Mouse (Mus musculus) forebrain, embryonic 13.5 days (tissue): ENCODE results near the gene Nr2e3. TPM values are rescaled to one million over a fixed set of nuclear protein-coding genes. Genes with fewer than 3 reads are reported as not detected.
"Not testable (repeated sequence)": the region's sequence is repeated elsewhere in the genome, so short reads cannot be mapped to it uniquely, and the experiment has no call there.

Experiments used
- ATAC-seq: fragments of 200-750 bp; cut with Nextera tagmentation; 2 replicates; pipeline ENCODE4 v1.8.0; 2017
- H3K27ac ChIP-seq: fragments of 300-500 bp; sonication (generic); 2 replicates; pipeline ENCODE4 v1.5.1; 2015; ENCODE audit warnings: inconsistent platforms, mild to moderate bottlenecking, moderate library complexity
- H3K27me3 ChIP-seq: fragments of 300-500 bp; sonication (generic); 2 replicates; pipeline ENCODE4 v1.6.1; 2015; ENCODE audit warnings: mild to moderate bottlenecking, inconsistent platforms
- H3K36me3 ChIP-seq: fragments of 300-500 bp; sonication (generic); 2 replicates; pipeline ENCODE4 v1.6.1; 2015; ENCODE audit warnings: mild to moderate bottlenecking, inconsistent platforms; ENCODE audit not compliant: poor library complexity, severe bottlenecking
- H3K4me1 ChIP-seq: fragments of 300-500 bp; sonication (generic); 2 replicates; pipeline ENCODE4 v1.6.1; 2015; ENCODE audit warnings: inconsistent platforms
- H3K4me2 ChIP-seq: fragments of 300-500 bp; sonication (generic); 2 replicates; pipeline ENCODE4 v1.6.1; 2015; ENCODE audit warnings: inconsistent platforms, mild to moderate bottlenecking, moderate library complexity
- H3K4me3 ChIP-seq: fragments of 300-500 bp; sonication (generic); 2 replicates; pipeline ENCODE4 v1.5.1; 2015; ENCODE audit warnings: mild to moderate bottlenecking, inconsistent platforms
- H3K9ac ChIP-seq: fragments of 300-500 bp; sonication (generic); 2 replicates; pipeline ENCODE4 v1.6.1; 2015; ENCODE audit warnings: mild to moderate bottlenecking, inconsistent platforms
- H3K9me3 ChIP-seq: fragments of 300-500 bp; sonication (generic); replicated peaks from 2 replicates; pipeline ENCODE4 v1.6.1; 2016; ENCODE audit warnings: inconsistent platforms
- WGBS: fragments of 180-500 bp; shearing (Covaris S2); methylation state at CpG from one replicate; pipeline ENCODE4 v1.1.7; 2015; 5-methylcytosine and 5-hydroxymethylcytosine counted together
- polyA plus RNA-seq: library from polyadenylated mRNA; unstranded; fragments of >200 nt; fragmentation: Nextera tagmentation; extraction: Ambion mirVana; gene quantifications from 2 replicates; pipeline ENCODE4 v1.2.1, GENCODE M21; 2015

The Nr2e3 gene
- polyA plus RNA-seq, 1 experiment from 2014 or later = not detected

DNA sequence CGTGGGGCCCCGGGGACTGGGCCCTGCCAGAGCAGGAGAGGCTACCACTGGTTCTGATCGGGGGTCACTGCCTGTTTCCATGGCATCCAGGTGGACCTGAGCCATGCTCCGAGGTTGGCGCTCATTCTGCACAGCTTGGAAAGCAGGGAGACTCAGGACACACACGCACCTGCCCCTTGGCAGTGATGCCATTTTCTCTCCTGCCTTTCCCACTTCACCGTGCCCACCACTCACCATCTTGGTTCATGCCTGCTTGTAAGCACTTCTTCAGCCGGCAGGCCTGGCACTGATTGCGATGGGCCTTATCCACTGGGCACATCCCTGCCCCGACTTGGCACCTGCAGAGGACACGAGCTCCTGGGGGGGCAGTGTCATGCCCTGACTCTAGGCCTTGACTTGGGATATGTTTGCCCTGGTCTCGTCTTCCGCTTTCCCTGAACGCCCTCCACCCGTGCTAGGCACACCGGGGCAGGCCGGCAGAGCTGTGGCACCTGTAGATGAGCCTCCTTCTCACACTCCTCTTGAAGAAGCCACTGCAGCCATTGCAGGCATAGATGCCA, 11.7 kb downstream of the Nr2e3 start:
- Histone ChIP-seq H3K4me3 (no peak overlapping the region), H3K27me3 (no peaks in the 10 kb centered on the region), H3K36me3 (no peaks in the 10 kb centered on the region), H3K4me2 (no peak overlapping the region), H3K4me1 (no peaks in the 10 kb centered on the region), H3K9ac (no peak overlapping the region), H3K9me3 (no peaks in the 10 kb centered on the region), H3K27ac (no peak overlapping the region)
- 91% methylated on average over 17 of the region's 17 CpGs for WGBS
- no peak for ATAC-seq

DNA sequence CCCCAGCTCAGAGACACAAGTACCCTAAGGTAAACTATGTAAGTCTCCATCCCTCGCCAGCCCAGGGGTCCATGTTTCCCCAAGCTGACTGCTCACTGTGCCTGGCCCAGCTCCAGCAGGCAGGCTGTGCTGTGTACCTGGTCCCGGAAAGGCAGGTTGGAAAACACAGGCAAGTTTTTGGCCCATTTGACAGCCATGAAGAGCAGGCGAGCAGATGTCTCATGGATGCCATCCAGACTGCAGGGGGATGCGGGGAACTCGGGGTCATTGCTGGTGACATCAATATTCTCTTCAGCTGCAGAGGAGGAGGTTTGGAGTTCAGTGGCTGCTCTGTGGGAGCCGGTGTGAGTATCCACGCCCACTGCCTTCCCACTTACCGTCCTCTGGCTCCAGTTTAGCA, 12.2 kb downstream of the Nr2e3 start:
- WGBS = 75% methylated on average over 8 of the region's 8 CpGs
- Histone ChIP-seq H3K27ac (no peak overlapping the region), H3K4me3 (no peak overlapping the region), H3K27me3 (no peaks in the 10 kb centered on the region), H3K4me2 (no peak overlapping the region), H3K4me1 (no peaks in the 10 kb centered on the region), H3K36me3 (no peaks in the 10 kb centered on the region), H3K9ac (no peak overlapping the region), H3K9me3 (no peaks in the 10 kb centered on the region)
- no peak for ATAC-seq

DNA sequence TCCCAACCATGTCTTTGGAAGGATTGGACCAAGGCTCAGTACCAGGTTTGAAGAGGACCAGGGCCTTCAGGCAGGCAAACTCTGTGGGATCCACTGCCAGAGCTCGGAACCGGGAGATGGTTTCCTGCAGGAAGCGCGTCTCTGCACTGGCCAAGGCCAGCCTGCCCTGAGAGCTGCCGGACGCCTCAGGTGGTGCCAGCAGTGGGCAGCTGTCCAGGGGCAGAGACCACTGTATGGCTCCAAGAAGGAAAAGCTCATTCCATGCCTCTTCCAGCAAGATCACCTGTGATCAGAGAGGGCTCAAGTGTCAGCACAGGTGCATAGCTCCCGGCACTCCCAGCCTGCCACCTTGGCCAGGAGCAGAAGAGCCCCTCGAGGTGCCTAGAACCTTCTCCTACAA, 13.2 kb downstream of the Nr2e3 start:
- no peak for ATAC-seq
- H3K36me3 ChIP-seq = no peaks in the 10 kb centered on the region
- H3K27me3 ChIP-seq = no peaks in the 10 kb centered on the region
- no peak overlapping the region for H3K4me3 ChIP-seq
- H3K9me3 ChIP-seq = no peaks in the 10 kb centered on the region
- H3K4me2 ChIP-seq = no peak overlapping the region
- no peaks in the 10 kb centered on the region for H3K4me1 ChIP-seq
- H3K27ac ChIP-seq = no peak overlapping the region
- no peak overlapping the region for H3K9ac ChIP-seq
- 89% methylated on average over 8 of the region's 8 CpGs for WGBS

DNA sequence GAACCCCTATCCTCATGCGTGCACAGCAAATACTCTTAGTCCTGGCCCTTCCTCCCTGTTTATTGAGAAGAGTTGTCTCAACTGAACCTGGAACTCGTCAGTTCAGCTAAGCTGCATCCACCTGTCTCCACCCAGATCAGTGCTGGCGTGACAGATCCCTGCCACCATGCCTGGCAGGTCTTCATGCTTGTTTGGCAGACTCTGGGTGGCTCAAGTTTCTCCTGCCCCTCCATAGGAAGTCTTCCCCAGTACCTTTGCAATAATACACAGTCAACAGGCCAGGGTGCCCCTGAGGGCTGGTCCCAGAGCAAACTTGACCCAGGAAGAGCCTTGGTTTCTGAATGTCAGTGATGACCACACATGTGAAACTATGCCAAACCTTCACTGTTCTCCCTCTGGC, 15.2 kb downstream of the Nr2e3 start:
- no peaks in the 10 kb centered on the region for H3K27me3 ChIP-seq
- no peaks in the 10 kb centered on the region for H3K36me3 ChIP-seq
- WGBS = 75% methylated on average over 3 of the region's 3 CpGs
- H3K9ac ChIP-seq = no peak overlapping the region
- no peak for ATAC-seq
- H3K27ac ChIP-seq = no peak overlapping the region
- H3K9me3 ChIP-seq = no peaks in the 10 kb centered on the region
- no peaks in the 10 kb centered on the region for H3K4me1 ChIP-seq
- no peak overlapping the region for H3K4me3 ChIP-seq
- no peak overlapping the region for H3K4me2 ChIP-seq

DNA sequence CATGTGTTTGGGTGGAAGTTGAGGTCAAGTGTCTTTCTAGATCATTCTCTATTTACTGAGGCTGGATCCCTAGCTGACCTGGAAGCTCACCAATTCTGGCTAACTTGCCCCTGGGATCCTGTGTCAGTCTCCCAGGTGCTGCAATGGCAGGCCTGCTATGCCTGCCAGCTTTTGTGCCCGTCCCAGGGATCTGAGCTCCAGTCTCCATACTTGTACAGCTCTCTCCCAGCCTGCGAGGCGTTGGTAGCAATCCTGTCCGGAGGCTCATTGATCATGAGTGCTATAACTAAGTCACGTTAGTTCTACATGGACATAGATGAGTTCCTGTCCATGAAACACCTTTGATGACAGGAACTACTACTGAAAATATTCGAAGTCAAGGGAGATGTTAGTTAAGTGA, 16.6 kb downstream of the Nr2e3 start:
- Histone ChIP-seq H3K36me3 (no peaks in the 10 kb centered on the region), H3K27ac (no peak overlapping the region), H3K9ac (no peak overlapping the region), H3K4me1 (no peaks in the 10 kb centered on the region), H3K9me3 (no peaks in the 10 kb centered on the region), H3K4me3 (no peak overlapping the region), H3K27me3 (no peaks in the 10 kb centered on the region), H3K4me2 (no peak overlapping the region)
- WGBS = 91% methylated on average over 6 of the region's 6 CpGs
- no peak for ATAC-seq

DNA sequence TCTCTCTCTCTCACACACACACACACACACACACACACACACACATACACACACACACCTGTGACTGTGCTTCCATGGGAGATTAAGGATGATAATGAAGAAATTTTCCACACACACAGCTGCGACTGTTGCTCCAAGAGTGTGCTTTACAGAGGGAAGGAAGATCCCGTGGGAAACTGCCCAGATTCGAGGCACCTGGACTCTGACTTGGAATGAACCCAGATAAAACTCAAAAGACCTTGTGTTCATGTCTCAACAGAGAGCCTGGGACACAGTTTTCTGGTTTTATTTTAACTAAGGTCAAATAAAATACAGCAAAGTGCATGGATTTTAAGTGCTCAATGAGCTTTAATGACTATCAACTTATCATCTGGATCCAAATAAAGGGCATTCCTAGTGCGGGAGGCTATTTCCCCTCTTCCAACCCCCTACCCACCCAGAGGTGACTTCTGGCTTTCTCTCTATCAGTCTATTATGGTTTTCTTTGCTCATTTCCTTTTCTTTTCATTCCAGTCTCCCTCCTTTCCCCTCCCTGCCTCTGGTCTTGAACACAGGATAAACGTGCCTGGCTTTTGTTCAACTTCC, 17.9 kb downstream of the Nr2e3 start:
- H3K9me3 ChIP-seq = no peaks in the 10 kb centered on the region
- no peaks in the 10 kb centered on the region for H3K27me3 ChIP-seq
- WGBS = 65% methylated on average over 5 of the region's 5 CpGs
- H3K9ac ChIP-seq = no peak overlapping the region
- ATAC-seq = no peak
- H3K36me3 ChIP-seq = no peaks in the 10 kb centered on the region
- H3K4me2 ChIP-seq = no peak overlapping the region
- no peaks in the 10 kb centered on the region for H3K4me1 ChIP-seq
- H3K27ac ChIP-seq = no peak overlapping the region
- no peak overlapping the region for H3K4me3 ChIP-seq

DNA sequence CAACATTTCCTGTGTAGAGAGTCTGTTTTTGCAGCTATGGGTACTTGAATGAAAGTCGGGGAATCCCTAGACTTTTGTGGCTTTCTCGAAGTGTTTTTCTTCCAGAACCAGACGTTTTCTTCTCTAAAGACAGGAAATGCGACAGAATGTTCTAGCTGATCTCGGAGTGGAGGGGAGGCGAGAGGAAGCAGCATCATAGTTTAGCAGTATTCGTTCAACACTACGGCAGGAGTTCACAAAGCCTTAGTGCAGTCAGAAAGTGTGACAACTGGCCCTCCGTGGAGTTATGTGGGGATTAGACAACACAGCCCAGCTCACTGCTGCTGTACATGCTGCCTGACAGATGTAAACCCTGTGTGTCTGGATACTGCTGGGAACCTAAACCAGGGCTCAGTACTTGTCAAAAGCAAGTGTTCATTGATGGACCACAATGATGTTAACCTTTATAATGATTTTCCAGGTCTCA, 18.5 kb downstream of the Nr2e3 start:
- H3K4me3 ChIP-seq = no peak overlapping the region
- H3K4me2 ChIP-seq = no peak overlapping the region
- WGBS = 86% methylated on average over 9 of the region's 9 CpGs
- H3K4me1 ChIP-seq = no peaks in the 10 kb centered on the region
- no peaks in the 10 kb centered on the region for H3K27me3 ChIP-seq
- H3K9me3 ChIP-seq = no peaks in the 10 kb centered on the region
- no peak for ATAC-seq
- H3K9ac ChIP-seq = no peak overlapping the region
- no peaks in the 10 kb centered on the region for H3K36me3 ChIP-seq
- H3K27ac ChIP-seq = no peak overlapping the region

DNA sequence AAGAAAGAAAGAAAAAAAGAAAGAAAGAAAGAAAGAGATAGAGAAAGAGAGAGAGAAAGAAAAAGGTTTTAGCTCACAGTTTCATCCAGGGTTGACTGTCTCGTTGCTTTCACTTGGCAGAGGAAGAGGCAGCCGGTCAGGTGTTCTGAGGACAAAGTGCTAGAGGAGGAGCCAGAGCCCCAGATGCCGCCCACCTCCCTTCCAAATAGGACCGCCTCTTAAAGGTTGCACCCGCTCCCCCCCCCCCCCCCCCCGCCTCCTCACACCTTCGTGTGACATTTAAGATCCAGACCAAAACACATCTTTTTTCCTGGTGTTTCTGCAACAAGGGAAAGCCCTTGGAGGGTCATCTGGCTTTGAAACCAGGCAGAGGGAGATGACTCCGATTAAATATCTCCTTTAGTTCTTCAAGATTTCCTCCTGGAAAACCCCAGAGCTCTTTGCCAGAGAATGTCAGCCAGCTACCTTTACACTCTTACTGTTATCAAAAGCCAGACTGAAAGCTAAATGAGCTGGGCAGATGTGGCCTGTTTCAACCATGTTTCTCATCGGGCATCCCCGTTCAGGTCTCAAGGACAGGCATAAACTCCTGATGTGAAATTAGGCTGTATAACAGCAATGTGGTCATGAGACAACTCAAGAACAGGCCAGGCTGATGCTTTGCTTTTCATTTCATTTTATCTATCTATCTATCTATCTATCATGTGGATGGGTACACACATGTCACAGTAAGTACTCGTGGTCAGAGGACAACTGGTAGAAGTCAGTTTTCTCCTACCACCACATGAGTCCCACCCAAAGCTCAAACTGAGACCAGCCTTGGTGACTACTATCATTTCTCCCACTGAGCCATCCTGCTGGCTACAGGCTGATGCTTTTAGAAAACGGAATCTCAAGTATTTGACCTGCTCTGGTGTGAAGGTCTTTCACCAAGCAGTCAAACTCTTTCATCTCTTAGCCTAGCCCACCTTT, 19.3 kb downstream of the Nr2e3 start:
- Histone ChIP-seq H3K4me3 (no peak overlapping the region), H3K4me1 (no peaks in the 10 kb centered on the region), H3K27me3 (no peaks in the 10 kb centered on the region), H3K36me3 (no peaks in the 10 kb centered on the region), H3K9me3 (no peaks in the 10 kb centered on the region), H3K9ac (no peak overlapping the region), H3K27ac (no peak overlapping the region), H3K4me2 (no peak overlapping the region)
- 84% methylated on average over 12 of the region's 12 CpGs for WGBS
- no peak for ATAC-seq

DNA sequence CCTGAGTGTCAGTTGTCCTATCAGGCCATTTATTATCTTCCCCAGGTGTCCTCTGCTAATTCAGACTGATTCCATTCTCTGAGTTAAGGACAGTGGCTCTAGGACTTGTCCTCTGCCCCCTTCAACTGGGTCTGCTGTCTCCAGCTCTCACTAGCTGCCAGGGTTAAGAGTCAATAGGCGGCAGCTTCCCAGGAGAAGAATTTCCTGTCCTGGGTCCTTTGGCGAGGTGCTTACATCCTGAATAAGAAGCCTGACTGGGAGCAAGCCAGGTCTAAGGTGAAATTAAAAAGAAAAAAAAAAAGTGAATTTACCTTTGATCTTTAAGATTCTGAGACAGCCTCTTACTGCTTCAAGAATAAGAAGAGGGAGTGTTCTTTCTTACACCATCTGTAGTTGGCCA, 20.8 kb downstream of the Nr2e3 start:
- Histone ChIP-seq H3K9me3 (no peaks in the 10 kb centered on the region), H3K4me2 (no peak overlapping the region), H3K27ac (no peak overlapping the region), H3K4me3 (no peak overlapping the region), H3K27me3 (no peaks in the 10 kb centered on the region), H3K4me1 (no peaks in the 10 kb centered on the region), H3K36me3 (no peaks in the 10 kb centered on the region), H3K9ac (no peak overlapping the region)
- no peak for ATAC-seq
- 74% methylated on average over 2 of the region's 2 CpGs for WGBS

DNA sequence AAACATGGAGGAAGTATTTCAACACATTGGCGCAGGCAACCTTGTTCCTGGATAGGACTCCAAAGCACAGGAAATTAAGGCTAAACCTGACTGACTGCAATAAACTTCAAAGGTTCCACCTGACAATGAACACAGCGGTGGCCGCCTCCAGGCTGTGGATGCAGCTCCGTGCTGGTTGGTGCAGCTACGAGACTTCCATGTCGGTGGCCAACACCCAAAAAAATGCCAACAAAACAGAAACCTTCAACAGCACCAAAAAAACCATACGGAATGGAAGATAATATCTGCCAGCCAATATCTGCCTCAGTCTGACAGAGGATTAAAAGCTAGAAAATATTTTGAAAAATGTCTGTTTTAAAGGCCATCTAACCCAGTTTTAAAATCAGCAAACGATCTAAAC, 21.9 kb downstream of the Nr2e3 start:
- Histone ChIP-seq H3K4me1 (no peaks in the 10 kb centered on the region), H3K9ac (no peak overlapping the region), H3K9me3 (no peaks in the 10 kb centered on the region), H3K4me3 (no peak overlapping the region), H3K27ac (no peak overlapping the region), H3K27me3 (no peaks in the 10 kb centered on the region), H3K36me3 (no peaks in the 10 kb centered on the region), H3K4me2 (no peak overlapping the region)
- ATAC-seq = no peak
- 87% methylated on average over 8 of the region's 8 CpGs for WGBS

DNA sequence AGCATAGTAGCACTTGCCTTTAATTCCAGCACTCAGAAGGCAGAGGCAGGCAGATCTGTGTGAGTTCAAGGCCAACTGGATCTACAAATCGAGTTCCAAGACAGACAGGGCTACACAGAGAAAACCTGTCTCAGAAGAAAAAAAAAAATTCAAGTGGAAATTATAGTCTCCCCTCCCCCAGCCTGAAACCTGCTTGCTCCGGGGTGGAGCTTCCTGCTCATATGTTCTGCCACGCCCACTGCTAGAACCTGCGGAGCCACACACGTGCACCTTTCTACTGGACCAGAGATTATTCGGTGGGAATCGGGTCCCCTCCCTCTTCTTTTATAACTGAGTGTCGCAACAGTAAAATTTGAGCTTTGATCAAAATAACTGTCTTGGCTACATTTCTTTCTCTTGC, 24.6 kb downstream of the Nr2e3 start:
- WGBS = 91% methylated on average over 8 of the region's 8 CpGs
- not testable (repeated sequence) for H3K36me3 ChIP-seq, H3K4me1 ChIP-seq, H3K27ac ChIP-seq, H3K4me3 ChIP-seq, ATAC-seq, H3K27me3 ChIP-seq, H3K4me2 ChIP-seq, H3K9ac ChIP-seq, H3K9me3 ChIP-seq

DNA sequence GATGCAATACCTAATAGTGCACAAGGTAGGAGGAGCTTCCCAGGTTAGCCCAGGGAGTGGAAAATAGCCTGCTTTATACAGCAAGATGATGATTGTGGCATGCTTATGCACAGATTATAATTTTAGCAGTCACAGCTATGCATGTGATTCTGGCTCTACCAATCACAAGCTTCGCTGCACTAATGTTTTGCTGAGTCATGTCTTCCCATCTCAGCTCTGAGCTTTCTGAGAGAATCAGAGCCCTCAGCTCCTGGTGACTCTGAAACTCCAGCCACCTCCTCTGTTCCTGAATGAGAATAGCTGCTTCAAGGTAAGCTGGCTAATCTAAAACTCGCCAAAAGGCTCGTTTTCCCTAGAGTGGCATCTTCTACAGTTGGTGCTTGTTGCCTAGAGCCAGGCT, 30.2 kb downstream of the Nr2e3 start:
- H3K4me1 ChIP-seq = no peaks in the 10 kb centered on the region
- no peak overlapping the region for H3K27ac ChIP-seq
- H3K4me3 ChIP-seq = no peak overlapping the region
- no peak for ATAC-seq
- peaks cover 11% of the 10 kb centered on the region for H3K36me3 ChIP-seq
- H3K27me3 ChIP-seq = no peaks in the 10 kb centered on the region
- H3K9me3 ChIP-seq = no peaks in the 10 kb centered on the region
- H3K9ac ChIP-seq = no peak overlapping the region
- 69% methylated on average over 3 of the region's 3 CpGs for WGBS
- no peak overlapping the region for H3K4me2 ChIP-seq
